ENCODE assay signal across 8 mouse cellular contexts in the genomic region with DNA sequence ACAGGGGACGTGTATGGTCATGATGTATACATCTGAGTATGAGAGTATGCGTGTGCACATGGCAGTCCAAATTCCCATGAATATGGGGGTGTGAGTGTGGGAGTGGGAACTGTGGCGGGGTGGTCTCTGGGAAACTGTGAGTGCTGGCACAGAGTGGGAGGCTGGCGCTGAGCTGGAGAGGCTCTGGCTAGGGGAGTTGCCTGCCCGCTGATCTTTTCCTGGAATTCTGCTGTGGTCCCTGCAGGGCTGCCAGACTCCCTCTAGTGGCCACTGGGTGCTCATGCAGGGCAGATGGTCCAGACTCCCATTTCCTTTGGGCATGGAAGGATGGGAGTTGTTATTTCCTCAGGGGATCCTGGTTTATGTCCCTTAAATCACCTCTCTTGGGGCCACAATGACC.
DNase-seq lines count a peak whose midpoint lies in the region; ATAC-seq lines count a peak whose summit lies in the region.

No protein-coding gene starts in this region.

- no peak overlapping the region for H3K9ac ChIP-seq in kidney, embryonic 15.5 days
- H3K9ac ChIP-seq in liver, embryonic 11.5 days (ENCODE audit: low read depth, low read length) = no peak overlapping the region
- H3K9ac ChIP-seq in neural tube, embryonic 14.5 days (replicated peaks; ENCODE audit: low read depth, low read length) = no peak overlapping the region

- no peaks in the 10 kb centered on the region for H3K36me3 ChIP-seq in kidney, embryonic 15.5 days
- H3K36me3 ChIP-seq in liver, embryonic 11.5 days (ENCODE audit: control insufficient read depth, insufficient read depth, low read length) = no peaks in the 10 kb centered on the region
- peaks cover 4% of the 10 kb centered on the region for H3K36me3 ChIP-seq in neural tube, embryonic 14.5 days (ENCODE audit: control insufficient read depth, insufficient read depth, low read length)

- H3K4me3 ChIP-seq in kidney, embryonic 15.5 days (replicated peaks) = no peak overlapping the region
- H3K4me3 ChIP-seq in liver, embryonic 11.5 days (ENCODE audit: low read depth, low read length) = no peak overlapping the region
- H3K4me3 ChIP-seq in neural tube, embryonic 14.5 days (ENCODE audit: low read depth, low read length) = no peak overlapping the region

- peak; percentile 70 for ATAC-seq in kidney, embryonic 15.5 days (replicated peaks; ENCODE audit: low FRiP score)
- peak; percentile 34; the same call in 1 of the 2 replicates for ATAC-seq in liver, embryonic 11.5 days (replicated peaks; ENCODE audit: low FRiP score)
- peak; percentile 68 for ATAC-seq in neural tube, embryonic 14.5 days (ENCODE audit: low read depth)

- H3K9me3 ChIP-seq in kidney, embryonic 15.5 days (replicated peaks) = no peaks in the 10 kb centered on the region
- no peaks in the 10 kb centered on the region for H3K9me3 ChIP-seq in liver, embryonic 11.5 days (ENCODE audit: control insufficient read depth, low read length)
- H3K9me3 ChIP-seq in neural tube, embryonic 14.5 days (ENCODE audit: control insufficient read depth, low read length) = no peaks in the 10 kb centered on the region

- no peaks in the 10 kb centered on the region for H3K27me3 ChIP-seq in kidney, embryonic 15.5 days
- H3K27me3 ChIP-seq in liver, embryonic 11.5 days (replicated peaks; ENCODE audit: control insufficient read depth, insufficient read depth, low read length) = no peaks in the 10 kb centered on the region
- no peaks in the 10 kb centered on the region for H3K27me3 ChIP-seq in neural tube, embryonic 14.5 days (ENCODE audit: control insufficient read depth, insufficient read depth, low read length)

- H3K4me2 ChIP-seq in kidney, embryonic 15.5 days = no peak overlapping the region
- no peak overlapping the region for H3K4me2 ChIP-seq in liver, embryonic 11.5 days
- H3K4me2 ChIP-seq in neural tube, embryonic 14.5 days (ENCODE audit: low read depth, low read length) = no peak overlapping the region

- no peak overlapping the region for H3K27ac ChIP-seq in kidney, embryonic 15.5 days
- no peak overlapping the region for H3K27ac ChIP-seq in liver, embryonic 11.5 days (ENCODE audit: low read depth, low read length)
- H3K27ac ChIP-seq in neural tube, embryonic 14.5 days (ENCODE audit: low read depth, low read length) = 0 out of 2 replicates have a peak overlapping the region, but pooled peaks have one; percentile 39

- WGBS in kidney, embryonic 15.5 days = 23% methylated on average over 5 of the region's 5 CpGs
- 29% methylated on average over 5 of the region's 5 CpGs for WGBS in liver, embryonic 11.5 days
- WGBS in neural tube, embryonic 14.5 days = 32% methylated on average over 5 of the region's 5 CpGs

- DNase-seq in 3134 (ENCODE audit: extremely low read depth, insufficient read length, low spot score) (peak; percentile 31), WW6 (ENCODE audit: low read depth, low spot score) (peak; percentile 45)
- DNase-seq in embryo, embryonic 10 days (ENCODE audit: low spot score) = peak; percentile 85
- DNase-seq in heart, adult 9 months (ENCODE audit: low spot score in 2 of 2) = peak; percentile 4 to 11
- DNase-seq in liver, embryonic 11.5 days (ENCODE audit: low spot score) = peak; percentile 36
- DNase-seq in thymus, postnatal 25 days = peak; percentile 10

- H3K4me1 ChIP-seq in kidney, embryonic 15.5 days = 0 out of 2 replicates have a peak, but pooled peaks cover 6% of the 10 kb centered on the region
- H3K4me1 ChIP-seq in liver, embryonic 11.5 days (replicated peaks; ENCODE audit: control insufficient read depth, insufficient read depth, low read length) = no peaks in the 10 kb centered on the region
- no peaks in the 10 kb centered on the region for H3K4me1 ChIP-seq in neural tube, embryonic 14.5 days (ENCODE audit: control insufficient read depth, insufficient read depth, low read length)

Comparison
In these comparisons a context has a peak if more than half of its experiments do, and no peak if none do; other contexts are left out.
1. DNase-seq: peak in every context shown above with its lines; median percentile 85 in embryo, embryonic 10 days; 45 in WW6; 36 in liver, embryonic 11.5 days; 31 in 3134; 10 in thymus, postnatal 25 days; 8 in heart, adult 9 months.